Mouse (Mus musculus) splenic B cell, adult 2 months (primary cell): ENCODE measurements around the gene Sgms1.

ENCODE experiments used
- DNase-seq: peaks from one replicate; pipeline ENCODE4 v3.0.0-alpha.2; 2011; ENCODE audit warnings: low read depth, low spot score
- H3K27me3 ChIP-seq: 2 replicates; pipeline ENCODE4 v1.6.1; 2012; ENCODE audit warnings: mild to moderate bottlenecking, low read length, moderate library complexity, mixed read lengths; ENCODE audit not compliant: control insufficient read depth, poor library complexity, insufficient read depth, severe bottlenecking
- H3K36me3 ChIP-seq: 2 replicates; pipeline ENCODE4 v1.6.1; 2012; ENCODE audit warnings: mild to moderate bottlenecking, low read length, moderate library complexity, mixed read lengths; ENCODE audit not compliant: control insufficient read depth, poor library complexity, insufficient read depth, severe bottlenecking

The Sgms1 gene

DNA sequence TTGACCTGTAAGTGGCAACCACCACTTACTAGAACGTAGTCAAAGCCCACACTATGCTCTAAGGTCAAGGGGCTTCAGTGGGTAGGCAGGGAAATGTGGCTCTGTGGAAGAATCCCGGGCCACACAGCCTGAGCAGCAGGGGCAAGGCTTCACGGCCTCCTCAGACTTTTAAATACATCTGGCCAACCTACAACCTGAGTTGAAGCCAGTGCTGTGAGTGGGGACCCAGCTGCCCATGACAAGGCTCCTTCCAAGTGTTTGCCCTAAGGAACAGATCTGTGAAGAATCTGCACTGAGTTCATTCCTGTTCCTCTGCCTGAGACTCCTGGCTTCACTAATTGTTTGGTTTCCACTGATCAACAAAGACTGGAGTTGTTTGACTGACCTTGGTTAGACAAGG, 1.9 kb upstream of the Sgms1 start:
- no peak for DNase-seq
- no peaks in the 10 kb centered on the region for H3K36me3 ChIP-seq
- no peaks in the 10 kb centered on the region for H3K27me3 ChIP-seq

DNA sequence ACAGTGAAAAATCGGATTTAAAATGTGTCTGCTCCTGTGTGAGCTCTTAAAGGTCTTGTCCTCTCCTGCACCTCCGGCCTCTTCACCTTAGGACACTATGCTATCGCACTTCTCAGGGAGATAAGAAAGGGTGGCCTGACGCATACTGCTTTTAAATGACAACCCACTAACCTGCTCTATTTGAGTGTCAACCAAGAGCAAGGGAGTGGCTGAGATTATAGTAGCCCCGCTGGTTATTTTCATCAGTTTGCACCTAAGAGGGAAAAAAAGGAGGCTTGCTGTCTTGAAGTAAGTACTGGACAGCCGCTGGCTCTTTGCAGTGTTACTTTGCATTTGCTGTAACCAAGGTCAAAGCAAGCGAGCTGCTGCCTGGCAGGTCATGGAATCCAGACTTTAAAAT, 602 bp upstream of the Sgms1 start:
- H3K27me3 ChIP-seq, result no peaks in the 10 kb centered on the region
- DNase-seq, result no peak
- H3K36me3 ChIP-seq, result no peaks in the 10 kb centered on the region

DNA sequence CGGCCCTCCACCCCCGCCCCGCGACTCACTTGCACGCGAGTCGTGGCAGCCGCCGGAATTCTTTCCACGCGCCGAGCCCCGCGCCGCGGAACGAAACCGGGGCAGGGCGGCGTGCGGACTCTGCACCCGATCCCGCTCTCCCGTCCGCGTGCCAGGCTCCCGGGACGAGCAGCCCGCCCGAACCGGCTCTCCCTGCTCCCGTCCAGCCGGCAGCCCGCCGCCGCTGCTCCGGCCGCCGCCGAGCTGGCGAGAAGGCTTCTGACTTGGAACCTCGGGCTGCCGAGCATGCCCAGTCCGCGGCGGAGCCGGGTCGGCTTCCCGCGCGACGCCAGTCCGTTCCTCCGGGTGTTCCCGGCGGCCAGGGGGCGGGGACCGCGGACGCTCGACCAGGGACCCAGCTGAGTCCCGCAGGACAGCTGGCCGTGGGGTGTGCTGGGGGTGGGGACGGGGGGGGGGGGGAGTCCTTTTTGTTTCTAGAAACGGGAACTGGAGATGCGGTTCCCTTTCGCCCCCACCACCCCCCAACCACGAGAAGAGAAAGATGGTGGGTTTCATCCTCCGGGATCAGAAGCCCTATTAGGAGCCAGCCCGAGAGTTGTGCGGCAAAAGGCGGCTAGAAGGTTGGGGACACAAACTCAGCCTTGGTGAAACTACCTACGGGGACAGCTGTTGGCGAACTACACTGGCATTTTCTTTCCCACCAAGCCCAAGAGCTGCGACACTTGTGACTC, 1.2 kb downstream of the Sgms1 start:
- H3K36me3 ChIP-seq, result no peaks in the 10 kb centered on the region
- peak; percentile 72 for DNase-seq
- H3K27me3 ChIP-seq, result no peaks in the 10 kb centered on the region

DNA sequence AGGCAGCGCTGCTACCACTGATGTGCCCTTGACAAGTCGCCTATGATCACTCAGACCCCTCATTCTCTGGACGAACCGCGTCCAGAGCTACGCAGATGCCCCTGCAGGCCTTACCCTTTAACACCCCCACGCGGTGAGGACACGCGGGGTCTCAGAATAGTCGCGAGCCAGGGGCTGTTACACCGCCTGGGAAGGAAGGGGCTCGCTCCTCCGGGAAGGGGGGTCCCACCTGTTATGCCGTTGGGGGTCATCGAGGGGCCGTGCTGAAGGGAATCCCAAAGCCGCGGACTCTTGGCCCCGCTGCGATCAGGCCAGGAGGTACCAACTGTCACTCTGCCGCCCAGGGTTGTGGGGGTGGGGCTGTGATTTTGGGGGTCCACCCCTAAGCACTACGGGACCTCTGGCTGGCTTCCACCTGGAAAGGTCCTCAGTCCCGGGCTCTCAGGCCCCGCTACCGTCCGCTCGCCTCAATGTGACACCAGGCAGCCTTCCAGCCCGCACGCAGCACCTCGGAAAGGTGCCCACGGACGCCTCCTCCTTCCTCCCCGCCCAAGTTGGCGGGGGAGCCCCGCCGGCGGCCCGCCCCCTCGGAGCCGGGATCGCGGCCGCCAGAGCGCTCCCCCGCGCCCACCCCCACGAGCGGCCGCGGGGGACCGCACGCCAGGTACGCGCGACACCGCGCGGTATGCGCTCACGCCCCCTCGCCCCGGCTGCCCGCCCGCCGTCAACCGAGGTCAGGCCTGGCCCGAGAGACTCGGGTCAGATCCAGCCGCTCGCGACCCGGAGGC, 1.9 kb downstream of the Sgms1 start:
- Histone ChIP-seq H3K36me3 (no peaks in the 10 kb centered on the region), H3K27me3 (no peaks in the 10 kb centered on the region)
- peak; percentile 54 for DNase-seq

DNA sequence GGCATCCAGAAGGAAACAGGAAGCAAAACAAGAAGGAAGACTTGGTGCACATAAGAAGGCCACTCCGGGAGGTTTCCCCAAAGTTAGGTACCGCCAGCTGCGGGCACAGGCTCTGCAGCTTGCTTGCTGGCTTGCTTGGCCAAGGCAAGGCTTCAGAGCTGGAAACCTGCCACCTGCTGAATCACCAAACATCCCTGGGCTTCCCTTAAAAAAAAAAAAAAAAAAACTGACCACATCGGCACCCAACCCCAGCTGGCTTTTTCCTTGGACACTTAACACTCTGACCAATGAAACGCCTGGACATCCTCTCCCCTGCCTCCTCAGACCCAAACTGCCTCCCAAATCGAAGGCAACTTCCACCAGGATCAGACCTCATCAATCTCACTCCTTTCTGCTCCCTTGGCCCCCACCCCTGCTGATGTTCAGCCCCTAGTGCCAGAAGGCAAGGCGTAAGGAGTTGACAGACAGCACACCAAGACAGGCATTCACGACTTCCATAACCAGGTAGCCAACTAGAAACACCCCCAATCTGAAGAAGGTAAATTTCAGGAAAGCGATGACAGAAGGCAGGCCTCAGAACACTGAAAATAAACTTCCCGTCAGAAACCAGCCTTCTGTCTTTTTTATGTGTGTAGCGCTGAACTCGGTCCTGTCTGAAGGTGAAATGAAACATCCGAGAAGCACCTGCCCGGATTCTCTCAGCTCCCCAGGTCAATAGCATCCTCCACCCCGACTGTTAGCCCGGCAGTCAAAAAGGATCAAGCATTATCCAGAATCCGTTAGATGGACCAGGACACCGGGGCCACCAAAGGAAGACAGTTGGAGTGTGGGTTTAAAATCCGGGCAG, 2.7 kb downstream of the Sgms1 start:
- Histone ChIP-seq H3K27me3 (no peaks in the 10 kb centered on the region), H3K36me3 (no peaks in the 10 kb centered on the region)
- DNase-seq, result peak; percentile 19

DNA sequence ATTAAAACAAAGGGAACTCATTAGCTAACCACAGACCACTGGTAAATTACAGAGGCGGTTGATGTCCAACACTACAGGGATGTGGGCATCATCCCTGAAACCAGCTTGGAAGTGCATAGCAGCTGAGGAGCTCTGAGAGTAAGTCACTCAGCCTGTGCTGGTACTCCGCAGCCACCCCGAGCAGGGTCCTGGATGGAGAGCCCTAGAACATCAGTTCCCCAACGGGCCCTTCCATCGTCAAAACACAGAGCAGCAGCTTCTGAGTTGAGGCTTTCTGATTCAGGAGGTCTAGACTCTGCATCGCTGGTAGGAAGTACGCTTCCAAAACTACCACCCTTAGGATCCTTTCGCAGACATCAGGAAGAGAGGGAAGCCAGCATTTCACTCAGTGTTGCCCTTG, 5.8 kb downstream of the Sgms1 start:
- H3K27me3 ChIP-seq, result no peaks in the 10 kb centered on the region
- no peak for DNase-seq
- H3K36me3 ChIP-seq, result no peaks in the 10 kb centered on the region

DNA sequence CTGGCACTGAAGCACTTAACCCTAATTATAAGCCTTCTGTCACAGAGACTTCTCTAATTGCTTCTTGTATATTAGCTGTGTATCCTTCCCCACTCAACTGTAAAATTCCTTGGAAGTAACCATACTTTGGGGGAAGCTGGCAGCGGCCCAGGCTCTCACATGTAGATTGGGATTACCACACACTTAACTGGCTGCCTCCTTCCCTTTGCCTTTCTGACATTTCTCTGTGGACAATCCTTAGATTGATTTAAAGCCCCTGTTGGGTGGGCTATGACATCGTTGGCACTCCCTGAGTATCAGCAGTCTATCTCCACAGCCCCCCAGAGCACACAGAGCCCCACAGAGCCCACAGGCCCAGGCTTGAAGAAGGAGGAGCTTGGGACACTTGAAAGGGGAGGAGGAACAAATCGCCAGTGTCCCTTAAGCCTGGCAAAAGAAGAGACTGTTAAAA, 8.0 kb downstream of the Sgms1 start:
- Histone ChIP-seq H3K27me3 (no peaks in the 10 kb centered on the region), H3K36me3 (no peaks in the 10 kb centered on the region)
- DNase-seq, result no peak

DNA sequence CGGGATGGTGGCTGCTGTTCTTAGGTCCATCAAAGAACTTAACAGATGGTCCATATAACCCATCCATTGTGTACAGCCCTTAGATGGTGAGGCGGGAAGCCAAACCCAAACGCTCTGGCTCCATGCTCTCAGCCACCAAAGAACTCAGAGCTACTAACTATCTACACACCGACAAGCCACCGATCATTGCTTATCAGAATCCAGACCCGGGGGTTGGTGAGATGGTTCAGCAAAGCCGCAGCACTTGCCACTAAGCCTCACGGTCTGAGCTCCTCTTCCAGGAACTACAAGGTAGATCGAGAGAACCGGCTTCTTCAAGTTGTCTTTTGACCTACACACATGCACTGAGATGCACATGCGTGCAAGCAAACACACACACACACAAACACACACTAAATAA, 8.8 kb downstream of the Sgms1 start:
- no peak for DNase-seq
- no peaks in the 10 kb centered on the region for H3K27me3 ChIP-seq

DNA sequence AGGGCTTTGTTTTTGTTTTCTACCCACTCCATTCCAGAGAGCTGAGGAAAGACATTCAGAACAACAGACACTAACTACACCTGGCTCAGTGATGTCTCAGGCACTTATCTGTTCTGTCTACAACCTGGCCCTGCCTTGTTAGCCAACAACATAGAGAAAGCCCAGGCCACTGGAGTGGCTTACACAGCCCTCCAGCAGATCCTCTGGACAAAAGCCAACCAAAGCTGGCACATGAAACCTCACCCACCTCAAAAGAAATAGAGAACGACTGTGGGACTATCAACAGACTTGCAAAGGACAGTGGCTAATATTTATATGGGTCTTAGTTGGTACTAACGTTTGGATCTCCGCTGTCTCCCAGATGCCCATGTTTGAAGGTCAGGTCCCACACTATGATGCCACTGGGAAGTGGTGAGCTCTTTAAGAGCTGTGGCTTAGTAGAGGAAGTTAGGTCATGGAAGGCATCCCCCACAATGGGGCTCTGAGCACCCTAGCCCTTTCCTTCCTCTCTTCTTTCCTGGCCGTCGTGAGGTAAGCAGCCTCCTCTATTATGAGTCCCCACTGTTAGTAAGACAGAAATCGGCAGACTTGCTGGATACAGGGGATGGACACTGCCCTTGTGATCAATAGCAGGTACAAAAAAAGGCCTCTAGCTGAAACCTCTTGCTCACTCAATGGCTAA, 10.1 kb downstream of the Sgms1 start:
- H3K27me3 ChIP-seq, result no peaks in the 10 kb centered on the region
- no peaks in the 10 kb centered on the region for H3K36me3 ChIP-seq
- peak; percentile 46 for DNase-seq

More for the DNA sequence above, 8.8 kb downstream of the Sgms1 start:
- no peaks in the 10 kb centered on the region for H3K36me3 ChIP-seq

DNA sequence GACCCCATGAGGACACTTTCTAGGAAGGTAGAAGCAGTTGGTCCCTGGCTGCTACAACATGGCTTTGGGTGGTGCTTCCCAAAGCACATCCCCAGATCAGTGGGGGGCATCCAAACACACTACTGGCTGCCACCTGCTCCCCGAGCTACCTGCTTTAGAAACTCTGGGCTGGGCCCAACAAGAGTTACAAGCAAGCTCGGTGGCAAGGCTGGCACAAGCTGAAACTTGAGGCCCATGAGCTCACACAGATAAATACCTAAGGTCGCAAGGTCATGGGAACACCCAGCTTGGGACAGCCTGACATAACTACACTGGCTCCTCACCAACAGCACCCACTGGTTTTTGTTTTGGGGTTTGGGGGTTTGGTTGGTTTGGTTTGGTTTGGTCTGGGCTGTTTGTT, 10.9 kb downstream of the Sgms1 start:
- no peaks in the 10 kb centered on the region for H3K36me3 ChIP-seq
- no peaks in the 10 kb centered on the region for H3K27me3 ChIP-seq
- no peak for DNase-seq

DNA sequence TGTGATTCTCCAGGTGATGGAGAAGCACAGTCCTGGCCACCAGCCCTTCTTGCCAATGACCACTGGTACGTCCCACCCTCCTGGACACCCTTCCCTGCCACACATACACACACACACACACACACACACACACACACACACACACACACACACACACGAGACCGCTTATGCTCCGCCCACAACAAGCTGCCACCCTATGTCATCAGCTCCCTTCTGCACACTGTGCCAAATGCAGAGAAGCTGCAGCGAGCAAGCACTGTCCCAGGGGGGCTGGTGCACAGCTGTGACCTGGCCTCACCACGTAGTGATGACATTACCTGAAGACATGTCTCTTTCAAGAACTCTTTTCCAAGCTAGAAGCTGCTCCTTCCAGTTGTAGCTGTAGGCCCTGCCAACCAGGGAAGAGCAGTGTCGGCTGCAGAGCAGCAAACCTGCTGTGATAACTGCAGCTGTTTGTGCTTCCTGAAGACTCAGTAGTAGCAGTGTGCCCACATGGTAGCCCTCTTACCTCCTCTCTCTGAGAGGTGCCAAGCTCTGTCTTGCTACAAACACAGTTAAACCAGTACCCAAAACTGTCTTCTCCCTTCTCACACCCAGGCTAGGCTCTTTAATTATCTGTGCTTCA, 11.7 kb downstream of the Sgms1 start:
- no peaks in the 10 kb centered on the region for H3K36me3 ChIP-seq
- peak; percentile 71 for DNase-seq
- H3K27me3 ChIP-seq, result no peaks in the 10 kb centered on the region

DNA sequence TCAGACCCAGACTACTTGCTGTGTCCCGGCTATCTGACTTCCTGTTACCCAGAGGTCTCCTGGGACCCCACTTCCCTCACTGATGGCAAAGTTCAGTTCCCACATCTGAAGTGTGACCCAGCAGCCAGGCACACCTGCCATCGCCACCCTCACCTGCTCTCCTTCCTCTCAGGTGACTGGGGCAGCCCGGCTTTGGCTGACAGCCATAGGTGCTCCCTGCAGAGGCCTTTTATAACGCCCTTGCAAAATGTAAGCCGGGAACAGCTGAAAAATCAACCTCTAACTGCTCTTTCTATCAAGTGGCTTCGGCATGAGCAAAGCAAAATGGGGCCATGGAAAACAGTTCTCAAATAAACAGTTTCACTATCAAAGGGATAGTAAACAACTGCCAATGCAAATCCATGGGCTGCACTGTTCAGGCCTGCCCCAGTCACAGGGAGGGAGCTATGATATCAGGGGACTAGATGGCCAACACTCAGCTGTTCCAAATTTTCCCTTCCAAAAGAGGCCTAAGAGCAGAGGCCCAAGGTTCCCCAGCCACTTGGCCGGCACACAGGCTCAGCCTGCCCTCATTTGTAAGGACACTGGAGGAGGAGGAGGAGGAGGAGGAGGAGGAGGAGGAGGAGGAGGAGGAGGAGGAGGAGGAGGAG, 12.5 kb downstream of the Sgms1 start:
- H3K27me3 ChIP-seq, result no peaks in the 10 kb centered on the region
- DNase-seq, result peak; percentile 77

DNA sequence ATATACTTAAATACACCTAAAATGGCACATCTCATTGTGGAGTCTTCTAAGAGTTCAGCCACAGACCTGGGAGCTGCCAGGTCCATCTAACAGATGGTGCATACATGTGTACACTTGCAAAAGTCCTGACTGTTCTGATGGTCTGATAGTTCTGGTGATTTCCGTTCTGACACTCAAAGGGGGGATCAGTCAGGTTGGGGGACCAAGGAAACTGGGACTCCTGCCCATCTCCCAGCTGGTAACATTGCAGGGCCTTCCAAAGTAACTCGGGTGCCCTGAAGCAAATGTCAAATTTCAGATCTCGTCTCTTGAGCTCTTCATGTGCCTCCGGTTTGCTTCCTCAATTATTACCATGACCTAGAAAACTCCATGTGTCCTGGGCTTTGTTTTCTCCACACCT, 13.5 kb downstream of the Sgms1 start:
- H3K36me3 ChIP-seq, result no peaks in the 10 kb centered on the region
- DNase-seq, result no peak
- no peaks in the 10 kb centered on the region for H3K27me3 ChIP-seq

More for the DNA sequence above, 12.5 kb downstream of the Sgms1 start:
- H3K36me3 ChIP-seq, result no peaks in the 10 kb centered on the region
